Mouse (Mus musculus): ENCODE data around the gene Zfp777. TPM values are rescaled to one million over a fixed set of nuclear protein-coding genes. Genes with fewer than 3 reads are reported as not detected.

Zfp777 gene
- polyA plus RNA-seq, 1 experiment from 2014 or later, result 3.1 TPM

DNA sequence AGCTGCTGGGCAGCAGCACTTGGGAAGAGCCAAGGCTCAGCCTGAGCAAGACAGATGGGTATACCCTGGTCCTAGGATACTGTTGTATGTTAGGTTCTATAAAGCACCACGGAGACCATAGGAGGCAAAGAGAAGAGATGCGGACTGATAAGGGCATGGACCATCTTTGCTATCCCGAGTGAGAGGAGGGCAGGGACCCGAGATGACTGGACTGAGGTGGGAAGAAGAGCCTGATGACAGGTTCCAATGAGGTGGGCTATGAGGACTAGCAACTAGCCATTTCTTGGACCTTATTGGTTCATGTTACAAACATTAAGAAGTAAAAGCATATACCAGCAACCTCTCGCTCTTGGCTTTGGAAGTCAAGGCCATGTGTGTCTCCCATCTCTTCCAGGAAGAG, 32.3 kb upstream of the Zfp777 start:
- H3K4me1 ChIP-seq (ENCODE audit: control insufficient read depth in 2 of 2, insufficient read depth in 2 of 2, low read length in 2 of 2), result peaks cover 3 to 6% of the 10 kb centered on the region in 2 experiments
- no peaks in the 10 kb centered on the region for H3K9me3 ChIP-seq (ENCODE audit: control insufficient read depth, low read length)
- H3K4me2 ChIP-seq (ENCODE audit: low read length), result no peak overlapping the region
- ATAC-seq (ENCODE audit: insufficient number of reproducible peaks, insufficient read depth, low FRiP score, low read depth), result no peak
- H3K36me3 ChIP-seq (ENCODE audit: control insufficient read depth, insufficient read depth, low read length), result peaks cover 79% of the 10 kb centered on the region
- no peak overlapping the region for H3K9ac ChIP-seq (ENCODE audit: low read length)
- no peak overlapping the region for H3K27ac ChIP-seq (replicated peaks in 1 of 2; ENCODE audit: control insufficient read depth in 1 of 2, insufficient read depth in 1 of 2, low read depth in 2 of 2, low read length in 2 of 2)
- H3K27me3 ChIP-seq (ENCODE audit: control insufficient read depth, insufficient read depth, low read length), result no peaks in the 10 kb centered on the region
- H3K4me3 ChIP-seq (ENCODE audit: control insufficient read depth in 1 of 2, insufficient read depth in 1 of 2, low read depth in 1 of 2, low read length in 2 of 2), result no peak overlapping the region
- 94% methylated on average over 5 of the region's 5 CpGs for WGBS

DNA sequence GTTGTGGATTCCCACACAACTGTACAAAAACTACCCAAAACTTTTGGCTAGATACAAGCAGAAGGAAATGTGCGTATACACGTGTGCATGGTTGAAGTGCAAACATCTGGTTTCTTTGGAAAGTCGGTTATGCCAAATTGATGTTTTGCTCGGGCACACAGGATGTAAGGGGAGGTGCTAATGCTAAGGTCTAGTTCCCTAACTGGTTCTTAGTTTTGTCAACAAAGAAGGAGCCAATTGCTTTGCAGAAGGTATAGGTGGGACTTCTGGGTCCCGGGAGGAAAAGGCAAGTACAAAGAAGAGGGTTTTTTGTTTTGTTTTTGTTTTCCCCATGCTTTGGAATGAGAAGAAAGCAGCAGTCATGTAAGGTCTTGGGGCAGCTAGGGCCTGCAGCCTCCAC, 24.6 kb upstream of the Zfp777 start:
- Histone ChIP-seq H3K36me3 (ENCODE audit: control insufficient read depth, insufficient read depth, low read length) (peaks cover 70% of the 10 kb centered on the region), H3K4me3 (ENCODE audit: control insufficient read depth in 1 of 2, insufficient read depth in 1 of 2, low read depth in 1 of 2, low read length in 2 of 2) (no peak overlapping the region), H3K9me3 (ENCODE audit: control insufficient read depth, low read length) (no peaks in the 10 kb centered on the region), H3K27me3 (ENCODE audit: control insufficient read depth, insufficient read depth, low read length) (no peaks in the 10 kb centered on the region), H3K27ac (replicated peaks in 1 of 2; ENCODE audit: control insufficient read depth in 1 of 2, insufficient read depth in 1 of 2, low read depth in 2 of 2, low read length in 2 of 2) (no peak overlapping the region), H3K9ac (ENCODE audit: low read length) (no peak overlapping the region), H3K4me1 (ENCODE audit: control insufficient read depth in 2 of 2, insufficient read depth in 2 of 2, low read length in 2 of 2) (no peaks in the 10 kb centered on the region), H3K4me2 (ENCODE audit: low read length) (no peak overlapping the region)
- ATAC-seq (ENCODE audit: insufficient number of reproducible peaks, insufficient read depth, low FRiP score, low read depth), result no peak
- 82% methylated on average over 5 of the region's 5 CpGs for WGBS

DNA sequence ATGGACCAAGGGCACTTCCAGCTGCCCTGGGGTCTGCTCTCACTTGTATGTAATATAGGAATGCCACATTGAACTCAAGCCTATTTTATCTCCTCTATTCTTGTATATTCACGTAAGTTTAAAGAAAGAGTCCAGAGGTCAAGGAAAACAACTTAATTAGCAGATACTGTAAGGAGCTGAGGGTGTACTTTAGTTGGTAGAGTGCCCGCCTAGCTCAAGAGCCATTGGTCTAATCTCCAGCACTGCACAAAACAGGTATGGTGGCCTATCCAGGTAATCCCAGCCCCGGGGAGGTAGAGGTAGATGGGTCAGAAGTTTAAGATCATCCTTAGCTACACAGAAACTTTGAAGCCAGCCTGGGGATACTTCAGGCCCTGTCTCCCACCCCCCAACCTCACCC, 18.8 kb upstream of the Zfp777 start:
- WGBS, result 89% methylated on average over 3 of the region's 3 CpGs
- Histone ChIP-seq H3K27me3 (ENCODE audit: control insufficient read depth, insufficient read depth, low read length) (no peaks in the 10 kb centered on the region), H3K36me3 (ENCODE audit: control insufficient read depth, insufficient read depth, low read length) (peaks cover 75% of the 10 kb centered on the region), H3K9ac (ENCODE audit: low read length) (no peak overlapping the region), H3K4me3 (ENCODE audit: control insufficient read depth in 1 of 2, insufficient read depth in 1 of 2, low read depth in 1 of 2, low read length in 2 of 2) (no peak overlapping the region), H3K4me2 (ENCODE audit: low read length) (no peak overlapping the region), H3K9me3 (ENCODE audit: control insufficient read depth, low read length) (no peaks in the 10 kb centered on the region), H3K27ac (replicated peaks in 1 of 2; ENCODE audit: control insufficient read depth in 1 of 2, insufficient read depth in 1 of 2, low read depth in 2 of 2, low read length in 2 of 2) (no peak overlapping the region), H3K4me1 (ENCODE audit: control insufficient read depth in 2 of 2, insufficient read depth in 2 of 2, low read length in 2 of 2) (no peaks in the 10 kb centered on the region)
- ATAC-seq (ENCODE audit: insufficient number of reproducible peaks, insufficient read depth, low FRiP score, low read depth), result no peak

DNA sequence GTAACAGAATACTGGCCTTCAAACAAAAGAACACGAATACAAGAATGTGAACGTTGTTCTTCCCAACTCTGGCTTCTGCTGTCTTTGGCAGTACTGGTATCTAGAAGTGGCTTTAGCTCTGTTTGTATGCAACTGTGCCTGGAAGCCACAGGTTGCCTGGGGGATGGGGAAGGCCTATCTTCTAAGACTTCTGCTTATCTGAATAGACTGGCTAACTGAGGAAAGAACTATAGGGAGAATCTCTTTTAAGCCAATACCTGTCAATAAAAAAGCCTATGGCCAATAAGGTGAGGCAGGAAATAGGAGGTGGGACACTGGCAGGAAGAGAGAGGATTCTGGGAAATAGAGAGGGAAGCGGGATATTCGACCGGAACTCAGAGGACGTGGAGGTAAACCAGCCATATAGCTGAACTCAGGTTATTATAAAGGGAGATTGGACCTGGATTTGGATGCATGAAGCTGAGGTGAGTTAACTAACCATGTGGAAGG, 16.9 kb upstream of the Zfp777 start:
- no peaks in the 10 kb centered on the region for H3K9me3 ChIP-seq (ENCODE audit: control insufficient read depth, low read length)
- H3K36me3 ChIP-seq (ENCODE audit: control insufficient read depth, insufficient read depth, low read length), result peaks cover 75% of the 10 kb centered on the region
- H3K4me2 ChIP-seq (ENCODE audit: low read length), result no peak overlapping the region
- WGBS, result 91% methylated on average over 6 of the region's 6 CpGs
- no peaks in the 10 kb centered on the region for H3K4me1 ChIP-seq (ENCODE audit: control insufficient read depth in 2 of 2, insufficient read depth in 2 of 2, low read length in 2 of 2)
- no peak overlapping the region for H3K4me3 ChIP-seq (ENCODE audit: control insufficient read depth in 1 of 2, insufficient read depth in 1 of 2, low read depth in 1 of 2, low read length in 2 of 2)
- H3K27ac ChIP-seq (replicated peaks in 1 of 2; ENCODE audit: control insufficient read depth in 1 of 2, insufficient read depth in 1 of 2, low read depth in 2 of 2, low read length in 2 of 2), result no peak overlapping the region
- no peak overlapping the region for H3K9ac ChIP-seq (ENCODE audit: low read length)
- ATAC-seq (ENCODE audit: insufficient number of reproducible peaks, insufficient read depth, low FRiP score, low read depth), result no peak
- no peaks in the 10 kb centered on the region for H3K27me3 ChIP-seq (ENCODE audit: control insufficient read depth, insufficient read depth, low read length)

DNA sequence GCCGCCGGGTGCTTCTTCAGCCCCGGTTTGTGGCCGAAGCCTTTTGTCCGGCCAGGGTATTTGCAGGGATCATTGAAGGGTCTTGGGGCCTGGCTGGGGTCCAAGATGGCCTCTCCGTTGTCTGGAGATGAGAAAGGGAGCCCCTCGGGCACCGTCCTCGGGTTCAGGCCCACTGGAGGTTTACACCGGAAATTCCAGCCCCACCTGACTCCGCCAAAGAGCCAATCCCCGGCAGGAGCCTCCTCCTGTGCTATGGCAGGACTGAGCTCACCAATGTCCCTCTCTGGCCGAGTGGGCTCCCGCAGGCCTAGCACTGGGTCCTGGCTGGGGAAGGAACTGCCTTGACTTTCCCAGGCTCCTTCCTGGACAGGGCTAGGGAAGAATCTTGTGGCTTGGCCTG, 15.7 kb upstream of the Zfp777 start:
- Histone ChIP-seq H3K4me1 (ENCODE audit: control insufficient read depth in 2 of 2, insufficient read depth in 2 of 2, low read length in 2 of 2) (no peaks in the 10 kb centered on the region), H3K27me3 (ENCODE audit: control insufficient read depth, insufficient read depth, low read length) (no peaks in the 10 kb centered on the region), H3K9ac (ENCODE audit: low read length) (no peak overlapping the region), H3K27ac (replicated peaks in 1 of 2; ENCODE audit: control insufficient read depth in 1 of 2, insufficient read depth in 1 of 2, low read depth in 2 of 2, low read length in 2 of 2) (no peak overlapping the region), H3K4me2 (ENCODE audit: low read length) (no peak overlapping the region), H3K4me3 (ENCODE audit: control insufficient read depth in 1 of 2, insufficient read depth in 1 of 2, low read depth in 1 of 2, low read length in 2 of 2) (no peak overlapping the region), H3K9me3 (ENCODE audit: control insufficient read depth, low read length) (no peaks in the 10 kb centered on the region), H3K36me3 (ENCODE audit: control insufficient read depth, insufficient read depth, low read length) (peaks cover 71% of the 10 kb centered on the region)
- ATAC-seq (ENCODE audit: insufficient number of reproducible peaks, insufficient read depth, low FRiP score, low read depth), result no peak
- WGBS, result 89% methylated on average over 14 of the region's 14 CpGs

DNA sequence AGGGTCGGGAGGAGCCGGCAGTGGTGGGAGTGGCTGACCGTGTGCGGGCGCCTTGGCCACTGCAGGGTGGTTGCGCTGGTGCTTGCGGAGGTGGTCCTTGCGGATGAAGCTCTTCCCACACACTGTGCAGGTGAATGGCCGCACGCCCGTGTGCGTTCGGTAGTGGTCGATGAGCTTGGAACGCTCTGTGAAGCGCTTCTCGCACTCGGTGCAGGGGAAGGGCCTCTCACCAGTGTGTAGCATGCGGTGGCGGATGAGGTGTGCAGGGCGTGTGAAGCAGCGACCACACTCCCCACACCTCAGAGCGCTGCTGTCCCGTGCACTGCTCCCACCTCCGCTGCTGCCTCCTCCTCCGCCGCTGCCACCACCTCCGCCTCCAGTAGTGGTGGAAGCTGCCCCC, 15.2 kb upstream of the Zfp777 start:
- Histone ChIP-seq H3K27me3 (ENCODE audit: control insufficient read depth, insufficient read depth, low read length) (no peaks in the 10 kb centered on the region), H3K4me3 (ENCODE audit: control insufficient read depth in 1 of 2, insufficient read depth in 1 of 2, low read depth in 1 of 2, low read length in 2 of 2) (no peak overlapping the region), H3K27ac (replicated peaks in 1 of 2; ENCODE audit: control insufficient read depth in 1 of 2, insufficient read depth in 1 of 2, low read depth in 2 of 2, low read length in 2 of 2) (no peak overlapping the region), H3K9me3 (ENCODE audit: control insufficient read depth, low read length) (no peaks in the 10 kb centered on the region), H3K4me2 (ENCODE audit: low read length) (no peak overlapping the region), H3K4me1 (ENCODE audit: control insufficient read depth in 2 of 2, insufficient read depth in 2 of 2, low read length in 2 of 2) (no peaks in the 10 kb centered on the region), H3K9ac (ENCODE audit: low read length) (no peak overlapping the region), H3K36me3 (ENCODE audit: control insufficient read depth, insufficient read depth, low read length) (peaks cover 71% of the 10 kb centered on the region)
- no peak for ATAC-seq (ENCODE audit: insufficient number of reproducible peaks, insufficient read depth, low FRiP score, low read depth)
- WGBS, result 94% methylated on average over 28 of the region's 28 CpGs

DNA sequence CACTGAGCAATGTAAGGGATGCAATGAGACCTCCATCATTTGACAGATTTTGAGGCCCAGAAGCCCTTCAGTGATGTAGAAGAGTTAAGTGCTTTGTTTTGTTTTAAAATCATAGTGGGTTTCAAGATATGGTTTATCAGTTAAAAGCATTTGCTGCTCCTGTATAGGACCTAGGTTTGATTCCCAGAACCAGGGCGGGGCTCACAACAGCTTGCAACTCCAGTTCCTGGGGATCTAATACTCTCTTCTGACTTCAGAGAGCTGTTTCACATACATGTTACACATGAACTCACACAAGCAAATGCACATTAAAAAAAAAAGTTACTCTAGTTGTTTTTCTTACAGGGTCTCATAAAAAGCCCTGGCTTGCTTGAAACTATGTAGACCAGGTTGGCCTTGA, 12.2 kb upstream of the Zfp777 start:
- Histone ChIP-seq H3K27me3 (ENCODE audit: control insufficient read depth, insufficient read depth, low read length) (no peaks in the 10 kb centered on the region), H3K4me2 (ENCODE audit: low read length) (no peak overlapping the region), H3K4me1 (ENCODE audit: control insufficient read depth in 2 of 2, insufficient read depth in 2 of 2, low read length in 2 of 2) (no peaks in the 10 kb centered on the region), H3K36me3 (ENCODE audit: control insufficient read depth, insufficient read depth, low read length) (peaks cover 42% of the 10 kb centered on the region), H3K27ac (replicated peaks in 1 of 2; ENCODE audit: control insufficient read depth in 1 of 2, insufficient read depth in 1 of 2, low read depth in 2 of 2, low read length in 2 of 2) (no peak overlapping the region), H3K9me3 (ENCODE audit: control insufficient read depth, low read length) (no peaks in the 10 kb centered on the region), H3K4me3 (ENCODE audit: control insufficient read depth in 1 of 2, insufficient read depth in 1 of 2, low read depth in 1 of 2, low read length in 2 of 2) (no peak overlapping the region), H3K9ac (ENCODE audit: low read length) (no peak overlapping the region)
- 100% methylated on average over 1 of the region's 1 CpGs for WGBS
- ATAC-seq (ENCODE audit: insufficient number of reproducible peaks, insufficient read depth, low FRiP score, low read depth), result no peak

DNA sequence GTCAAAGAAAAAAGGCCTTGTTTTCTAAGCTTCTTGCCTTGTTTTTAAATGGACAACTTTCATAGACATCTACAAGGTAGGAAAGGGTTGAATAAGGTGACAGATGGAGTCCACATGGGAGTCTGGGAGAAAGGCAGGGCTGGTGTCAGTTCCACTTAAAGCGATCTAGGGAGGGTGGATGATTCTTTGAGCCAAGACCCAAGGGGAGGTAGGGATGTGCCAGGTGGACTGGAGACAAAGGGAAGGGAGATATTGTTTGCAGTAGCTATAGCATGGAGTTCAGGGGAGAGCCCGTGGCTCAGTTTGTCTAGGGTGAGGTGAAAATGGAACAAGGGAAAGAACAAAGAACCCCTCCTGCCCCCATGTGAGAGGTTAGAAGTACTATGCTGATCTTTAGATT, 11.7 kb upstream of the Zfp777 start:
- 82% methylated on average over 2 of the region's 2 CpGs for WGBS
- no peak for ATAC-seq (ENCODE audit: insufficient number of reproducible peaks, insufficient read depth, low FRiP score, low read depth)
- Histone ChIP-seq H3K27me3 (ENCODE audit: control insufficient read depth, insufficient read depth, low read length) (no peaks in the 10 kb centered on the region), H3K9ac (ENCODE audit: low read length) (no peak overlapping the region), H3K4me1 (ENCODE audit: control insufficient read depth in 2 of 2, insufficient read depth in 2 of 2, low read length in 2 of 2) (no peaks in the 10 kb centered on the region), H3K36me3 (ENCODE audit: control insufficient read depth, insufficient read depth, low read length) (peaks cover 37% of the 10 kb centered on the region), H3K9me3 (ENCODE audit: control insufficient read depth, low read length) (no peaks in the 10 kb centered on the region), H3K27ac (replicated peaks in 1 of 2; ENCODE audit: control insufficient read depth in 1 of 2, insufficient read depth in 1 of 2, low read depth in 2 of 2, low read length in 2 of 2) (no peak overlapping the region), H3K4me2 (ENCODE audit: low read length) (no peak overlapping the region), H3K4me3 (ENCODE audit: control insufficient read depth in 1 of 2, insufficient read depth in 1 of 2, low read depth in 1 of 2, low read length in 2 of 2) (no peak overlapping the region)
